Mouse (Mus musculus): ENCODE measurements around the gene Rps2.

Rps2 gene

DNA sequence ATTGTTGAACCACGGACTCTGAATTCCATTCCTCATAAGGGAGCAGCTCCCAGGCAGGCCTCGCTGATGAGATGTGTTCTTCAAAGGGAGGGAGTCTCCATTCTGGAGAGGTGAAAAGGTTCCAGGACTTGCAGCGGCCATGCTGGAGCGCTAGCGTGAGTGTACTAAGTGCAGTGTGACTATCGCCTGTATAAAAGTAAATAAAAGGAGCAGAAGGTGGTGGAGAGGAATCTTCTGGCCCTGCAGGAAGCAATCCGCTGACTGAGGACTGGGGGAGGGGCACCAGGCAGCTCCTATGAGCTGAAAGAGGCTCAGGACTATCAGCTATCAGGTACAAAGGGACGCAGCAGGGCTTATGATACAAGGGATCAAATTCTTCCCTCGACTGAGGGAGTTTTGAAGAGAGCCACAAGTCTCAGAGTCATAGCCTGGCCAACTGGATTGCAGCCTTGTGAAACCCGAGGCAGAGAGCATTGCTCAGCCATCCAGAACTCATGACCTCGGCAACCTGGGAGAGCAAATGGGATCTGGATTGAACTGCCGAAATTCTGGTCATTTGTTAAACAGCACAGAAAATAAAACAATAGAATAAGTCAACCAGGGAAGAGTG is 48.5 kb downstream of the Rps2 start:
- WGBS: 50% methylated on average over 12 of the region's 12 CpGs

DNA sequence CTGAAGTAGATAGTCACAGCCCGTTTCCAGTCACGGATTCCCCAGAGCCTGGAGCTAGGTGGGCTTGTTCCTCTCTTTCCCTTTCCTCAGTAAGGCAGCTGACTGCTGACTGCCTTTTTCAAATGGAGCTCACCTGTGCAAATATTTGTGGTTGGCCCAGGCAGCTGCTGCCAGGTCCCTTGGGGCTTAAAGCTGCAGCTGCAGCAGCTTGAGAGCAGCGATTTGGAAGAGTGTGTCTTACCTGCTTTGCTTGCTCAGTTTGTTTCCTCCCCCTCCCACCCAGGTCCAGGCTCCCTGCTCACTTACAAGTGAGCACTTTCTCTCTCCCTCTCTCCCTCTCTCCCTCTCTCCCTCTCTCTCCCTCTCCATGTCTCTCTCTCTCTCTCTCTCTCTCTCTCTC is 51.2 kb downstream of the Rps2 start:
- 55% methylated on average over 3 of the region's 3 CpGs for WGBS
